Mouse (Mus musculus): ENCODE data around the gene Tnnc1. TPM values are rescaled to one million over a fixed set of nuclear protein-coding genes. Genes with fewer than 3 reads are reported as not detected.

The Tnnc1 gene
- polyA plus RNA-seq, 1 experiment from 2014 or later: 2.2 TPM

DNA sequence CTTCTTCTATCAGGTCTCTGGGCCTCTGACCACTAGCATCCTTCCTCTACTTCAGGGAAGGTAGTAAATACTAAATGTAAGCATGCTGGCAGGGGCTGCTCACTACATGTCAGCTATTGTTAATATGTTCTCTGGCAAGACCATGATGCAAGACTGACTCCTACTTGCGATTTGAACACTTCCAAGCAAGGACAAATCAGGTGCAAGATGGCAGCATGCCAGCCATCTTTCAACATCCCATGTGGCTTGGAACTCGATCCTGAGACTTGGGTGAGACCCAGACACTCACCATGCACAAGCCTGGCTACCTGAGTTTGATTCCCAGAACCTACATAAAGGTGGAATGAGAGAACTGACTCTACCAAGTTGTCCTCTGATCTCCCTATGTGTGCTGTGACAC lies 16.2 kb upstream of the Tnnc1 start:
- DNase-seq (ENCODE audit: low spot score) (no peak), ATAC-seq (replicated peaks; ENCODE audit: low FRiP score, low TSS enrichment, low read depth) (no peak)
- Histone ChIP-seq H3K4me3 (ENCODE audit: low read depth, low read length) (no peak overlapping the region), H3K27ac (ENCODE audit: low read depth) (no peak overlapping the region), H3K27me3 (replicated peaks; ENCODE audit: control insufficient read depth, insufficient read depth, low read length) (no peaks in the 10 kb centered on the region), H3K36me3 (ENCODE audit: control insufficient read depth, insufficient read depth, low read length) (peaks cover 95% of the 10 kb centered on the region), H3K9ac (ENCODE audit: low read length) (no peak overlapping the region), H3K4me2 (ENCODE audit: low read length) (no peak overlapping the region), H3K4me1 (replicated peaks; ENCODE audit: control insufficient read depth, insufficient read depth, low read length) (peaks cover 5% of the 10 kb centered on the region; the same call in 1 of the 2 replicates), H3K9me3 (ENCODE audit: control insufficient read depth, low read length) (no peaks in the 10 kb centered on the region)
- WGBS: 70% methylated on average over 2 of the region's 2 CpGs

DNA sequence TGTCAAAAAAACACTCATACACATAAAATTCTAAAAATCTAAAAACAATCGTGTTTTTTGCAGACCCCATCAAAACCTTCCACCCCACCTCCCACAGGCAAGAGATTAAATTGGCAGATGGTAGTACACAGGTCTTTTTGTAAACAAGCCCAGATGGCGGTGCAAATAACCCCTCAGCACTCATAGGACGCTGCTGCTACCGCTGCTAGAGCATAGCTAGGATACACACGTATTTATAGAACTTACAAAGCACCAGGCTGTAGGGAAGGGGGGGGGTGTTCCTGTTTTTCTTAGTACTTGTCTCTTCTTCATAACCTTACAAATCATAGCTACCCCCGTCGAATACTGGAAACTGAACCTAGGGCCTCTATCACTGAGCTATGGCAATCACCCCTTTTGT lies 14.3 kb upstream of the Tnnc1 start:
- Histone ChIP-seq H3K9ac (ENCODE audit: low read length) (no peak overlapping the region), H3K27ac (ENCODE audit: low read depth) (no peak overlapping the region), H3K27me3 (replicated peaks; ENCODE audit: control insufficient read depth, insufficient read depth, low read length) (no peaks in the 10 kb centered on the region), H3K9me3 (ENCODE audit: control insufficient read depth, low read length) (no peaks in the 10 kb centered on the region), H3K4me2 (ENCODE audit: low read length) (no peak overlapping the region), H3K36me3 (ENCODE audit: control insufficient read depth, insufficient read depth, low read length) (peaks cover 93% of the 10 kb centered on the region), H3K4me3 (ENCODE audit: low read depth, low read length) (no peak overlapping the region), H3K4me1 (replicated peaks; ENCODE audit: control insufficient read depth, insufficient read depth, low read length) (peaks cover 5% of the 10 kb centered on the region; the same call in 1 of the 2 replicates)
- no peak for ATAC-seq (replicated peaks; ENCODE audit: low FRiP score, low TSS enrichment, low read depth)
- DNase-seq (ENCODE audit: low spot score): no peak
- WGBS: 74% methylated on average over 7 of the region's 7 CpGs

DNA sequence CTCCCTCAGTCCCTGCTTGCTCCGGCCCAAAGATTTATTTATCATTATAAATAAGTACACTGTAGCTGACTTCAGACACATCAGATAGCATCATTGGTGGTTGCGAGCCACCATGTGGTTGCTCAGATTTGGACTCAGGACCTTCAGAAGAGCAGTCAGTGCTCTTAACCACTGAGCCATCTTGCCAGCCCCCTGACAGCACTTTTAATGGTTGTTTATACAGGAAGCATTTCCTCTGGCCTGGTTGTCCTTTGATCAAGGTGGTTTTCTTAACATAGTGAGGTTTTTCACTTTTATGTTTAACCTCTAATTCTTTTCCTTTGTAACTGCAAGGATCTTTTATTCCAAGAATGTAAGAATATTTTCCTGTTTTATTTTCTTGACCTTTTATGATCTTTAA lies 13.7 kb upstream of the Tnnc1 start:
- ATAC-seq (replicated peaks; ENCODE audit: low FRiP score, low TSS enrichment, low read depth): no peak
- peaks cover 93% of the 10 kb centered on the region for H3K36me3 ChIP-seq (ENCODE audit: control insufficient read depth, insufficient read depth, low read length)
- 83% methylated on average over 2 of the region's 2 CpGs for WGBS

DNA sequence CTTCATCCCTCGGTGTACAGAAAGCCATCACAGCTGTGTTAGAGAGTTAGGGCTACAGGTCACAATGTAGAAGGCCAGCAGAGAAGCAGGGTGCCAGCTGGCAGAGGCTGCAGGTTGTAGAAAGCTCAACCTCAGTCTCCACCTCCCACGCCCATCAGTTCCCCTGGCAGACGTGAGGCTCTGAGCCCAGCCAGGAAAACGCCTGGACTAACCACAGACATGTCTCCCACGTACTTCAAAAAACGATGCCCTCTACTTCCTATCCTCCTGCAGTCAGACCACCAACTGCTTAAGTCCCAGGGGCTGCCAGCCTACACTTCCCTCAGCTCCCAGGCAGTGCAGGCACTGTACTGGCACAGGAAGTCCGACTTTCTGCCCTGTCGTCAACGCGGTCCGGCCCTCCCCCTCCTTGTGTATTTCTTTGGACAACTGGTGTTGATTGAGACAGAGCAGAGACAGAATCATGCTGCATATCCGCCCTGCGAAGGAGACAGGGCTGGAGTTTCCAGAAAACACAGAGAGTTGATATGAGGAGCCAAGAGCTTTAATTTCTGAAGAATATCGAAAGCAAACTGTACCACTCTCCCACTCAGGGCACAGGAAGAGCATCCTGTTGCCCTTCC lies 13.1 kb upstream of the Tnnc1 start:
- H3K27ac ChIP-seq (ENCODE audit: low read depth): no peak overlapping the region
- DNase-seq (ENCODE audit: low spot score) (no peak), ATAC-seq (replicated peaks; ENCODE audit: low FRiP score, low TSS enrichment, low read depth) (no peak)
- H3K36me3 ChIP-seq (ENCODE audit: control insufficient read depth, insufficient read depth, low read length): peaks cover 93% of the 10 kb centered on the region
- H3K9me3 ChIP-seq (ENCODE audit: control insufficient read depth, low read length): no peaks in the 10 kb centered on the region
- no peak overlapping the region for H3K4me3 ChIP-seq (ENCODE audit: low read depth, low read length)
- WGBS: 57% methylated on average over 14 of the region's 14 CpGs
- H3K9ac ChIP-seq (ENCODE audit: low read length): no peak overlapping the region
- H3K4me2 ChIP-seq (ENCODE audit: low read length): no peak overlapping the region
- H3K27me3 ChIP-seq (replicated peaks; ENCODE audit: control insufficient read depth, insufficient read depth, low read length): no peaks in the 10 kb centered on the region
- H3K4me1 ChIP-seq (replicated peaks; ENCODE audit: control insufficient read depth, insufficient read depth, low read length): peaks cover 5% of the 10 kb centered on the region; the same call in 1 of the 2 replicates

More for the DNA sequence above, 13.7 kb upstream of the Tnnc1 start:
- H3K9ac ChIP-seq (ENCODE audit: low read length): no peak overlapping the region
- no peak overlapping the region for H3K4me3 ChIP-seq (ENCODE audit: low read depth, low read length)
- H3K9me3 ChIP-seq (ENCODE audit: control insufficient read depth, low read length): no peaks in the 10 kb centered on the region
- no peak overlapping the region for H3K4me2 ChIP-seq (ENCODE audit: low read length)
- H3K4me1 ChIP-seq (replicated peaks; ENCODE audit: control insufficient read depth, insufficient read depth, low read length): peaks cover 5% of the 10 kb centered on the region; the same call in 1 of the 2 replicates
- DNase-seq (ENCODE audit: low spot score): no peak
- no peak overlapping the region for H3K27ac ChIP-seq (ENCODE audit: low read depth)
- H3K27me3 ChIP-seq (replicated peaks; ENCODE audit: control insufficient read depth, insufficient read depth, low read length): no peaks in the 10 kb centered on the region

GRCm38 (mm10) chr14:31195521-31195920 lies 12.6 kb upstream of the Tnnc1 start:
- Histone ChIP-seq H3K4me1 (replicated peaks; ENCODE audit: control insufficient read depth, insufficient read depth, low read length) (peaks cover 5% of the 10 kb centered on the region; the same call in 1 of the 2 replicates), H3K4me2 (ENCODE audit: low read length) (no peak overlapping the region), H3K9ac (ENCODE audit: low read length) (no peak overlapping the region), H3K27me3 (replicated peaks; ENCODE audit: control insufficient read depth, insufficient read depth, low read length) (no peaks in the 10 kb centered on the region), H3K9me3 (ENCODE audit: control insufficient read depth, low read length) (no peaks in the 10 kb centered on the region), H3K27ac (ENCODE audit: low read depth) (no peak overlapping the region), H3K4me3 (ENCODE audit: low read depth, low read length) (no peak overlapping the region), H3K36me3 (ENCODE audit: control insufficient read depth, insufficient read depth, low read length) (peaks cover 93% of the 10 kb centered on the region)
- DNase-seq (ENCODE audit: low spot score) (no peak), ATAC-seq (replicated peaks; ENCODE audit: low FRiP score, low TSS enrichment, low read depth) (no peak)
- WGBS: 90% methylated on average over 4 of the region's 4 CpGs

GRCm38 (mm10) chr14:31195968-31196367 lies 12.1 kb upstream of the Tnnc1 start:
- H3K9me3 ChIP-seq (ENCODE audit: control insufficient read depth, low read length): no peaks in the 10 kb centered on the region
- H3K36me3 ChIP-seq (ENCODE audit: control insufficient read depth, insufficient read depth, low read length): peaks cover 93% of the 10 kb centered on the region
- H3K4me2 ChIP-seq (ENCODE audit: low read length): no peak overlapping the region
- ATAC-seq (replicated peaks; ENCODE audit: low FRiP score, low TSS enrichment, low read depth) (no peak), DNase-seq (ENCODE audit: low spot score) (no peak)
- H3K4me1 ChIP-seq (replicated peaks; ENCODE audit: control insufficient read depth, insufficient read depth, low read length): peaks cover 5% of the 10 kb centered on the region; the same call in 1 of the 2 replicates
- no peak overlapping the region for H3K27ac ChIP-seq (ENCODE audit: low read depth)
- H3K9ac ChIP-seq (ENCODE audit: low read length): no peak overlapping the region
- H3K27me3 ChIP-seq (replicated peaks; ENCODE audit: control insufficient read depth, insufficient read depth, low read length): no peaks in the 10 kb centered on the region
- no peak overlapping the region for H3K4me3 ChIP-seq (ENCODE audit: low read depth, low read length)

GRCm38 (mm10) chr14:31197547-31198516 lies 10.3 kb upstream of the Tnnc1 start:
- 0 out of 2 replicates have a peak, but pooled peaks have one; percentile 57 for ATAC-seq (replicated peaks; ENCODE audit: low FRiP score, low TSS enrichment, low read depth)

DNA sequence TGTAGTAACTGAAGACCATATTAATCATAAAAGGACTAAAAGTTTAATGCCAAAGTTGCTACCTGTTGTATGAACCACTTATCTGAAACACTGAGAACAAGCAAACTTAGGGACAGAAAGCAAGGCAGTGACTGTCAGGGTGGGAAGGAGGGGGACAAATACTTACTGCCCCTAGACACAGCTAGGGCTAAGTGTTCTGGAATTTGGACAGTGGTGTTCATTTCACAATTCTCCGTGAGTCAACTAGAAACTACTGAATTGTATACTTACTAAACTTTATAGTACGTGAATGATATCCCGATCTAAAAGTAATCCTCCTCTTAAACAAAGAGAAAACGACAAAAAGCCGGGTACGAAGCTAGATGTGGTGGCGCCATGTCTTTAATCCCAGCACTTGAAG lies 8.5 kb upstream of the Tnnc1 start:
- Histone ChIP-seq H3K4me2 (ENCODE audit: low read length) (no peak overlapping the region), H3K36me3 (ENCODE audit: control insufficient read depth, insufficient read depth, low read length) (peaks cover 91% of the 10 kb centered on the region), H3K9me3 (ENCODE audit: control insufficient read depth, low read length) (no peaks in the 10 kb centered on the region), H3K9ac (ENCODE audit: low read length) (no peak overlapping the region), H3K27me3 (replicated peaks; ENCODE audit: control insufficient read depth, insufficient read depth, low read length) (no peaks in the 10 kb centered on the region), H3K4me3 (ENCODE audit: low read depth, low read length) (no peak overlapping the region), H3K4me1 (replicated peaks; ENCODE audit: control insufficient read depth, insufficient read depth, low read length) (peaks cover 7% of the 10 kb centered on the region), H3K27ac (ENCODE audit: low read depth) (no peak overlapping the region)
- no peak for DNase-seq (ENCODE audit: low spot score)
- WGBS: 92% methylated on average over 7 of the region's 7 CpGs
- ATAC-seq (replicated peaks; ENCODE audit: low FRiP score, low TSS enrichment, low read depth): no peak

More at GRCm38 (mm10) chr14:31197547-31198516, 10.3 kb upstream of the Tnnc1 start:
- H3K4me1 ChIP-seq (replicated peaks; ENCODE audit: control insufficient read depth, insufficient read depth, low read length): peaks cover 5% of the 10 kb centered on the region; the same call in 1 of the 2 replicates
- no peak overlapping the region for H3K9ac ChIP-seq (ENCODE audit: low read length)
- H3K4me3 ChIP-seq (ENCODE audit: low read depth, low read length): no peak overlapping the region
- 79% methylated on average over 16 of the region's 16 CpGs for WGBS
- DNase-seq (ENCODE audit: low spot score): no peak
- H3K4me2 ChIP-seq (ENCODE audit: low read length): no peak overlapping the region
- H3K27ac ChIP-seq (ENCODE audit: low read depth): no peak overlapping the region
- no peaks in the 10 kb centered on the region for H3K27me3 ChIP-seq (replicated peaks; ENCODE audit: control insufficient read depth, insufficient read depth, low read length)
- peaks cover 93% of the 10 kb centered on the region for H3K36me3 ChIP-seq (ENCODE audit: control insufficient read depth, insufficient read depth, low read length)
- no peaks in the 10 kb centered on the region for H3K9me3 ChIP-seq (ENCODE audit: control insufficient read depth, low read length)

All from intestine, embryonic 14.5 days (tissue).